Mouse (Mus musculus) liver, embryonic 14.5 days (tissue): Measurements from ENCODE around the gene P2ry6.

Experiments used
- CTCF ChIP-seq: IDR thresholded peaks from 2 replicates; pipeline ENCODE4 v1.5.1; 2016; ENCODE audit warnings: antibody characterized with exemption, low read depth, control low read depth
- EP300 ChIP-seq: IDR thresholded peaks from 2 replicates; pipeline ENCODE4 v1.6.1; 2016; ENCODE audit warnings: antibody characterized with exemption, low read depth

DNA sequence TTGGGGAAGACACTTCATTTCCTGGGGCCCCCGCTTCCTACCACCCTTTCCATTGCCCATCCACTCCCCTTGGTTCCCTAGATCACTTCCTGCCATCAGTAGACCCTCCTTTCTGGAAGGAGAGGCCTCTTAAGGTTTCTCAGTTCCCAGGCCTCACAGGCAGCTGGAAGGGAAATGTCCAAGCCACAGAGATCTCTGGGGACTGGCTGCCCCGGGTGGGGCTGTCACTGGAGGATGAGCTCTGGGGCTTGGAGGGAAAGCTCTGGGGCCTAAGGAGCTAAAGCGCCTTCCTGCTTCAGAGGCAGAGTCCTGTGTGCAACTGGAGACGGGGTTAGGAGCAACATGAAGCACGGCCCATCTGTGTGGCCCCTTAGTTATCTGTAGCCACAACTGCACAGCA, 69.8 kb downstream of the P2ry6 start:
- TF ChIP-seq CTCF (no peak), EP300 (no peak)
